Mouse (Mus musculus): ENCODE data around the gene Gm7694.

The Gm7694 gene

DNA sequence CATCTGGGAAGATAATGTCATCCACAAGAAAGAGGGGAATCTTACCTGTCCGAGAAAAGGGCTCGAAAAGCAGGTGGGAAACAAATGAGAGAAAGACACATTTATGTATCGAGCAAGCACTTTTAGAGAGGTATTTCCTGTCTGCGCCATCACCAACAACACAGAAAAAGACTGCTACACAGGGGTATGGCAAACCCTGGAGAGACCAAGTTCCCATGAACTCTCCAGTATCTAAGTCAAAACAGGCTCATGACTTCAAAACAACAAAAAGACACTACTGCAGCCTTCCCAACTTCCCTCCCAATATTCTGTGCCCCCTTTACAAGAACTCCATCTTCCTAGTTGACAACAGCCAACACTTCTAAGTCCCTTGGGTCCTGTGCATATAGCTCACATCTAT, at the start of gene Gm7694:
Gm7694 (minus strand) TSS at position 101 of the 400 bp plus-strand sequence.
- no peak for DNase-seq (ENCODE audit: low spot score)

DNA sequence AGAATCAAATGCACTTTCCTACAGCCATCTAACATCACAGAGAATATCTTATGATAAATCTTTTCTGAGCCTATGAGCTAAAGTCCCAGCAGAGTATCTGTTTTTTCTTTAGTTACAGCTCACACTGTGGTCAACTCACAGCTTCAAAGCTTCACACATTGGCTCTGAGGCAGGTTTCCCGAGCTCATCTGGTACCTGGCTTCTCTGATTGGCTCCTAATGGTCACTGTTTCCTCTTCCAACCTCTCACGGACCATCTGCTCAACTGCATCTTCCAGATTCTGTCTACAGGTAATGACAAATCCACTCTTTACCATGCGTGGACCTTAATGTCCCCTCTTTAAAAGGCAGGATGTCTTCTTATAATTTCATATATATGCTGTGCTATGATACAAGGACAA, 47.2 kb upstream of the Gm7694 start:
- no peak for DNase-seq (ENCODE audit: low spot score)

DNA sequence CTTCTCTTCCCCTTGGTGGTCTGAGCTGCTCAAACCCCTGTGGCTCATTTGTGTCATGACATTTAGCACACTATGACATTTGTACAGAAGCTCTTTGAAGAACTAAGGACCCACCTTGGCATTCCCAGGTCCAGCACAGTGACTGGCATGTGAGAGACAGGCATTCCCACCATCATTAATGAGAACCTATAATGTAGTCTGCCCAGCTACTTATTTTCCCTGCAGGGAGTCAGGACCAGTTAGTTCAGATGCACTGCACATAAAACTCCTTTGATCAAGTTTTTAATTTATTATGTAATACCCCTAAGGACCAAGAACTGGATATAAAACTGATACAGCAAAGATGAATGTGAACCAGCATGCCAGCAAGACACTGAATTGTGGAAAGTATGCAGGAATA, 44.9 kb upstream of the Gm7694 start:
- DNase-seq (ENCODE audit: low spot score) = no peak

DNA sequence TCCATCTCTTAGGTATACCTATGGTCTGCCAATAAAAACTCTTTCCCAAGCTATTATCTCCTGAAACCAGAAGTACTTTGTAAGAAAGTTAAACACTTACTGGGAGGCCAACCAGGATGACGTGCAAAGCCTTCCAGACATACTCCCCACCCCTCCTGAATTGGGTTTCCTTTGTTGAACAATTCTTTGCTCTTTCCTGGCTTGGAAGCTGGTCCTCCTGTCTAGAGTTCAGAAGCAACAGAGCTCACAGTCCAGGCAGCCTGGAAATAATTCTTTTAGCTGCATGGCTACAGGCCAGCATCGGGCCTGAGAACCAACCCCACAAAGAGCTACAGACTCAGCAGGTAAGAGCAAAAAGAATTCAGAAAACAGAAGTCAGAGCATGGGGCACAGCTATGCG, 40.1 kb upstream of the Gm7694 start:
- DNase-seq (ENCODE audit: low spot score) = no peak

DNA sequence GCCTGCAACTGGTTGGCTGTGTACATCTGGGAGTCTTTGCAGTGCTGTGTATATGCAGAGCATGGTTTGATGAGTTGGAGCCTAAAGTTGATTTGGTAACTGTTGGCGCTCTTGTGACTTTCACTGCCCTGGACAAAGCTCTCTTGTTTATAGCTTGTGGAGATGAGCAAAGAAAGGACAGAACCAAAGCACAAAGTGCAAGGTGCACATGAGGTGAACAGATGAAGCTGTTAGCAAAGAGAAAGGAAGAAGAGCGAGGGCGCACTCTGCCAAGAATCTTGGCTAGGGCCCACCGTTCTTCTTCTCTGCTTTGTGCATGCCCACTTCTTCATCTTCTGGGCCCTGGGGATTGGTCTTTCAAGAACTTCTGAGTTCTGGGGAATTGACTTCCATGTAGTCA, 37.8 kb upstream of the Gm7694 start:
- no peak for DNase-seq (ENCODE audit: low spot score)

DNA sequence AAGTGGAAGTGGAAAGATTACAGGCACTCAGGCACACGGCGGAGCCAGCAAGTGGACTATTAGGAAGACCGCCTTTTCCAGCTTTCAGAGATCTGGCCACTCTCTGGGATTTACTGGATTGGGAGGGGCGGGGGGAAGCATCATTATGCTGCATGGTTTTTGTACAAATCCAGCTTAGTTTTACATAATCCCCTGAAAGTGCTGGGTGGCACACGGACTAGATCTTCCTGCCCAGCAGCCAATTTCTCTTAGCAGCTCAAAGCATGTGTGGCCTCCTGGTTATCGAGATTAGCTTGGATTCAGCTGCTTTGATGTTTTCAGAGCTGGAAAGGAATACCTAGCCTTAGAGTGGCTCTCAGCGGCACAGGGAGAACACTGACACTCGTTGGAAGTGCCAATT, 36.9 kb upstream of the Gm7694 start:
- DNase-seq (ENCODE audit: low spot score) = no peak

DNA sequence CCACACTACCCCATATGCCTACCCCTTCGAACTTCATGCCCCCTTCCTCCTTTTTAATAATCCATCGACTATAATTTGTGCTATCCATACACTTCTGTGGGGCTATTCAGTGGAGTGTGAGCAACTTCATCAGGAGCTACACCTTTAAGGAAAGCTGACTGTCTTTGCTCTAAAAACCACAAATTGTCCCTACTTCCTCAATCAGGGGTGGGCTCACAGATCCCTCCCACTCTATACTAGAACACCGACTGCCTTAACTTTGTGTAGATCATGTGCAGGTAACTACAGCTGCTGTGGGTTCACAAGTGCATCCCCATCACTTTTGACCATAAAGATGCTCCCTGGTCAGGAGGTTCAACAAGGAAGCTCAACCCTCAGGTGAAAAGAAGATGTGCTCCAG, 33.8 kb upstream of the Gm7694 start:
- DNase-seq (ENCODE audit: low spot score) = no peak

DNA sequence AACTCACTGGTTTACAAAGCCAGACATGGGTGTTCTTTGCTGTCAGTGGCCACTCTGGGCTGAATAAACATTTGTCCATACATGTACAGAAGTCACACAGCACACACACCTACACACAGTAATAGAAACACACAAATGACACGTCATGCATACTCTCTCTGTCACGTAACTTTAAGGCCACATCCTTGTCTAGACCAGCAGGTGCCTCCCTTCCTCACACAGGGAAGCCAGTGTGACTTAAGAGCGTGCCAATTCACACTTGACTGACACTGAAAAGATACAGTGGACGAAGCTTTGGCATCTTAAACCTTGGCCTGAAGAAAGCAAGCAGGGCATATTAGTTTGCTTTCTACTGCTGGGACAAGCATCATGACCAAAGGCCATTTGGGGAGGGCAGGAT, 26.6 kb upstream of the Gm7694 start:
- DNase-seq (ENCODE audit: low spot score) = no peak

DNA sequence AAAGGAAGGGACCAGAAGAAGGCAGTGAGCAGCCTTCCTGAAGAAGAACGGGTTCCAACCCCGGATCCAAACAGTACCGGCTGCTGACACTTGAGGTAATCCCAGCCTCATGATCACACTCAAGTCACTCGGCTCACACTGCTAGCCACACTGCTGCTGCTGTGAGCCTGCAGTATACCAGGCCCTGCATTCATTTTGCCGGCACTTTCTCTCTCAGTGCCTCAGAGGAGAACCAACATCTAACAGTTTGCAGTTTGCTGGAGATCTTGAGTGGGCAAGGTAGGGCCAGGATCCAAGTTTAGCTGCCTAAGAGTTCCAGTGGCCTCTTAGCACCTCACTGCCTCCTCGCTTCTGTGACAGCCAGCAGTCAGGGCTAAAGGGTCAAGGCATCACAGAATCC, 25.8 kb upstream of the Gm7694 start:
- no peak for DNase-seq (ENCODE audit: low spot score)

DNA sequence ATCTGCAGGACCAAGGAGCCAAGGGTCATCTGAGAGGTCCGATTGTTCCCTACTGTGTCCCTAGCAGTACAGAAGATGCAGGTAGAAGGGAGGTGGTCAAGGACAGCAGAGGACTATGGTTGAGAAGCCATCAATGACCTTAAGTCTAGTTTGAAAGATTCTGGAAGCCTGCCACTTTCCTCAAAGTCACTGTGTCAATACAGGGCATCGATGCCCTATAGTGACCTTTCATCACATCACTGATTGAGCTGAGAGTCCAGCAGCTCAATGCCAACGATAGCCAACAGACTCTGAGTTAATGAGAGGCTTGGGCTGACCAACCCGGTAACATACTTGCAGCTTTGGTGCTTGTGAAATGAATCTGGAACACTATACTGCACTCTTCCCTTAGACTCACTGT, 19.1 kb upstream of the Gm7694 start:
- no peak for DNase-seq (ENCODE audit: low spot score)

DNA sequence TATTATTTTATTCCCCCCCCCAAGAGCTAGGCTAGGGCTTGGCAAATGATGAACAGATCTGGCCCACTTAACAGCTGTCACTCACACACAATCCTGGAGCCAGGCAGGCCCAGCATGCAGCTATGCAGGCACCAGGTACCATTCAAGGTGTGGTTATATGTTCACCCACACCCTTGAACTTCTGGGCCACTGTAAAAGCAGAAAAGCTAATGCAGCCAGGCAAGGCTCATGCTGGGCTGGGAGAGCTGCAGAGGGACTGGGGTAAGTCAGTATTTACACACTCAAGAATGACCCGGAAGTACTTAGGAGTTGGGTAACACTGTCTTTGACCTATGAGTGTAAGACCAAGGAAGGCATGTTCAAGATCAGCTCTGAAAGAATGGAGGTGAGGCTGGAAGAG, 18.2 kb upstream of the Gm7694 start:
- no peak for DNase-seq (ENCODE audit: low spot score)

DNA sequence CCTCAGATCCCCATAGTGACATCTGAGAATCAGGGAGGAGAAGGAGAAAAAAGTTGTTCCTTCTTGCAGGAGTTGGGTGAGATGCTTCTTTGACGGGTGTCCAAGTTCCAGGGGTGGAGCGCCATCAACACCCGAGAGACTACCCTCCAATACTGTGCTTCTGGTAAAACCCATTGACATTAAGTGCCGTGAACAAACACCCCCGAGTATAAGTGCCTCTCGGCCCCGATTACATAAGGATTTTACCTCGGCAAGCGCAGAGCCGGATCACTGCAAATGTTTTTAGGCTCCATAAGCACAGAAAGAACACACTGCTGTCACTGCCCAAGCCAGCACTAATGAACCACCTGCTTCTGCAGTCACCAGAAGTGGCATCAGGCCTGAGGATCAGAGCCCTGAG, 16.9 kb upstream of the Gm7694 start:
- DNase-seq (ENCODE audit: low spot score) = no peak

DNA sequence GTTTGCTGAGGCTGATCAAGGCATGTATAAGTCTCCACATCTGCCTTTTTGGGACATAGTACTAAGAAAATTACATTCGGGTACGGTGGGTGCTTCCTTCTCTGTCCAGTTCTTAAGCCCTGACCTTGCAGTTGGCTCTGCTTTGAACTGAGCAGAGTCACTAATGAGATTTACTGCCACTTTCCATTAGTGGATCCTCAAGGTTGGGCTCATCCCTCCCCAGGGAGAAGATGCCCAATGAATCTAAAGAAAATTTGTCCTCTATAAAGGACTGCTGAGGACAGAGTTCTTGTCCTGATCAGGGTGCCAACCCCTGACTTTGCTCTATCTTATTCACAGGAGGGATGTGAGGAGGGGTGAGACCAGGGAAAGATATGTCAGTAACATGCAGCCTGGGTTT, 15.9 kb upstream of the Gm7694 start:
- DNase-seq (ENCODE audit: low spot score) = no peak

DNA sequence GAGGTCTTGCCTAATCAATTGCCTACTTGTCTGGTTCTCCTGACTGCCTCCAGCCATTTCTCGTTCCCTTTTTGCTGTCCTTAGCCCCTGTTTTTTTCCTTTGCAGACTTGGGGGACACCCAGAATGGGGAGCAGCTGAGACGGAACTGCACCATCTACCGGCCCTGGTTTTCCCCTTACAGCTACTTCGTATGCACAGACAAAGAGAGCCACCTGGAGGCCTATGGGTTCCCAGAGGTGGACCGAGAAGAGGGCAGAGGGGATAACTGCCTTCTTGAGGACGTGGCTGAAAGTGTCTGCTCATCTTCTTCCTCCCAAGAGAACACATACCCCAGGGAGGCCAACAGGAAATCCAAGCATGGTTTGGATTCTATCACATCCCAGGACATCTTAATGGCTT, 5.3 kb upstream of the Gm7694 start:
- DNase-seq (ENCODE audit: low spot score) = no peak

DNA sequence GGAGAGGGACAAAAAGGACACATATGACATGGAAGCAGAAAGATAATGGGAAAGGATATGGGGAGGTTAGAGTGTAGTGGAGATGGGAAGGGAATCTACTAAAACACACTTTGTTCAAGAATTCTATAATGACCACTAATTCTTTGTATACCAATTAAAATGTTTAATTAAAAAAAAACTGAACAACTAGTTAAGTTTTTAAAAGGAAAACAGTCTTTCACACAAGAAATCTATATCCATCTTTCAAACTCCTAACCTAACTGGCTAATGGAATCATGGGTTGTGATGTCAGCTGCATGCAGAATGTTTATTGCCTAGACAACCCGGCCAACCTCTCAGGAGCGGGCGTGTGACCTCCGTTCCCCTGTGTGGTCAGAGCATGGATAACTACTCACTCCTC, 2.4 kb upstream of the Gm7694 start, which contains the start of gene Spata46:
Spata46 (plus strand) TSS at position 301 of the 400 bp plus-strand sequence.
- no peak for DNase-seq (ENCODE audit: low spot score)

DNA sequence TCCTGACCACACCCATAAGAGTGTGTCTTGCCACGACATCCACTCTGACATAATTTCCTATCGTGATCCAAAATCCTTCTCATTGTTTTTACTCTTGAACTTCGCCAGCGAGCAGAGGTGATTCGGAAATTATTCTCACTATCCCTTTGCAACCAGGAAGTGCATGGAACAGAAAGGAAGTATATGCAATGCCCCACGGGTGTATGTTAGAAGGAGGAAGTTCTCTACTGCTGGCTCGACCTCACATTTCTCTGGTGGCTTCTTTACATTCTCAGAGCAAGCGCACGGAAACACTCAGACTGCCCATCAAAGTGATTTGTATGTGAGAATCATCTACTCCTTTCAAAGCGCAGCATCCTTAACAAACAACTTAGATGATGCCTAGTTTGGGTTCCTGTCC, 1.1 kb downstream of the Gm7694 start:
- DNase-seq (ENCODE audit: low spot score) = no peak

DNA sequence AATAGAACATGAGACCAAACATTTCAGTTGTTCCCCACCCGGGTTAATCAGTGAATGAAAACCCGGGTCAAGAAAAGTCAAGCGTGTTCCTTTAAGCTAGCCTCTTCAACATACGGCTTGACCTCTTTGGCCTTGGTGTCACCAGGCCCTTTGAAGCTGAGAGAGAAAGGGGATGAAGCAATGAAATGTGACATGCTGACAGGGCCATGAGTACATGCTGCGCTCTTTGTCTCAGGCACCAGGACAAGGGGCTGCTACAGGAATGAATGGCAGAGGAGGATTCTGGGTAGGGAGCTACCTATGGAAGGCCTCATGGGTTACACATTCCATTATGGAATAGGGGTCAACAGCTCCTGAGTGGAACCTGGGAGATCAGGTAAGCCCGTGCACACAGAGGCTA, 3.0 kb downstream of the Gm7694 start:
- no peak for DNase-seq (ENCODE audit: low spot score)

DNA sequence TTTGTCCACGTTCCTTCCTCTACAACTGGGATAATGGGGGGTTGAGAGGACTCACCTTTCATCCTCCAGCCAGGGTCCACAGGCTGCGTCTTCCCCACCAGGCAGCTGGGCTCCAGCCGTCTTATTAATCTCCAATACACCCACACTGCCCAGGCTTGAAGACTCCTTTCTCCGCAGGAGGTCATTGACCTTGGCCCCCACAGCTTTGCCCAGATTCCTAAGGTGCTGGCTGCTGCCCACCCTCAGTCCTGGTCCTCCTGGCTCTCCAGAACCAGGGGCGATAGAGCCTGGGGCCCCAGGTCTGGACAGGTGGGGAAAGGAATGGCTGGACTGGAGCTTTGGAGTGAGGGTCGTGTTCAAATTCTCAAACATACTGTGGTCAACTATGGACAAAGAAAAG, 3.7 kb downstream of the Gm7694 start:
- DNase-seq (ENCODE audit: low spot score) = no peak

DNA sequence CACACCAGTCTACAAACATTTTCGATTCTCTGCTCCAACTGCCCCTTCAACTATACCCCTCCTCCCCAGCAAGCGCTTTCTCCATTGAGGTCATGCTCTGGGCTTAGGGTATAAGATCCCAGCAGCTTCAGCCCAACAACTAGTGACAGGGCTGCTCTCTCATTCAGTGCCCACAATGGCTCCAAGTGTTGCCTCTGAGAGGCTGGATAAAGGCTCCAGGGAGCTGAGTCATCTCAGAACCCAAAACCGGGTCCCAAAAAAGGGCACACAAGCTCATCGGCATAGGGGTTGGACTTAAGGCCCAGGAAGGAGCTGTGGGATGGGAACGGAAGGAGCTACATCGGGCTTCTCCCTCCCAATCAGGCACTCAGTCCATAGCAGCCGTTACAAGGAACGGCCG, 4.4 kb downstream of the Gm7694 start:
- DNase-seq (ENCODE audit: low spot score) = no peak

DNA sequence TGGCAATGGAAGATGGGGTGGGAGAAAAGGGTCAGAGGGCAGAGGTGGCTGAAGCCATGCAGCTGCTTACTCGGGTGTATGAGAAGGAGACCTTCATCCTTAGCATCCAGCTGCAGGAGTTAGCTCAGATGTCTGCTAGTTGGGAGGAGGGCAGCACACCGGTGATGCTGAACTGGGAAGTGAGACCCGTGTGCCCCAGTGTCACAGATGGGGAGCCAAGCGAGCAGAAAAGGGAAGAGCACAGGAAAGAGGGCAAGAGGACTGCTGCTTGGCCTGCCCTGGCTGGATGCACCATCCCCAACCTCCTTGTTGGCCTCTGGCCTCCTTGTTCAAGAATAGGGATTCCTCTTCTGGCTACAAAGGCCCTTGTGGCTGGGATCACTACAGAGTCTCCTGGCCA, 6.6 kb downstream of the Gm7694 start:
- DNase-seq (ENCODE audit: low spot score) = no peak

DNA sequence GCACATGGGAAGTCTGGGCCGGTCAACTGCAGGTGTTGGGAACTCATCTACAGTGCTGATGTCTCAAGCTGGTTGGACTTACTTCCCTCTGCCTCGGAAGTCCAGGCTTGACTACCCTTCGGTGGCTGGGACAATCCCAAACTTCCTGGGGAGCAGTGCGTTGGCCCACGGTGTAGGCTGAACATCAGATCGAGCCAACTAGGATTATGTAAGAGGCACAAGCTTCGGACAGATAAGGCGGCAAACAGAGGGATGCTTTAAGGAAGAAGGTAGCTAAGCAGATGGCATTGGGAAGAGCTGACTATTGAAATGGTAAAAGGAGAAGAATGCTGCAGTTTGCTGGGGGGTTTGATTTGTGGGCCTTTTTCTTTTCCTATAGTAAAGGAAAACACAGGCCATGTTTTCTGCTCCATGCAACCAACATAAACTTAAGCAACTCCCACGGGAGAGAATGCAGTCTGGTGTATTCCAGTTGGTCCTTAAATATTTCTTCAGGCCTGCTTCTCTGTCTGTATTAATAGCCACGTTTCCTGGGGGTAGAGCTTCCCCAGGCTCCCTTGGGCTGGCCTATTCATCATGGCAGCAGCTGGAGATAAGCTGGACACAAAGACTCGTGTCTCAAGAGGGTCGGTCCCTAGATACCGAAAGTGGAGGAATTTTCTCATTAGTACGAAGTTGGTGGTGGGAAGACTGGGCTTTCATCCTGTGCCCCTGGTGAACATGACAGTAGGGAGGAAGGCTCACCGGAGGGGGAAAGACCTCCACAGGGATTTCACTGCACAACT, 11.2 kb downstream of the Gm7694 start:
- no peak for DNase-seq (ENCODE audit: low spot score)

DNA sequence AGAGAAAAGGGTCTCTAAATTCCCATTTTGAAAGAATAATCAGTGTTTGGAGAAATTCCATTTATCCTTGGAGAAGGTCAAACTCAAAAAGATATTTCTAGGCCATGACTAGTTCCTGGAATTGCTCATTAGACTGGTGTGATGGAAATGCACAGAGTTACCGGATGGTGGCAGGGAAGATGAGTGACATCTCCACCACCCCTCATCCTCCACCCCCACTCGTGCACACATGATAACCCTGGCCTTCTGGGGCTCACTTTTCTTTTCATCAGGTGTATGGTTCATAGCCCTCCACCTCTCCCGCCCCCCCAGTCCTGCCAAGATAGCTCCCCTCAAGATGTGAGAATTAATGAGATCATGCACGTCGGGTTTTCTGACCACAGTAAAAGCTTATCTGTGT, 12.9 kb downstream of the Gm7694 start:
- DNase-seq (ENCODE audit: low spot score) = no peak

DNA sequence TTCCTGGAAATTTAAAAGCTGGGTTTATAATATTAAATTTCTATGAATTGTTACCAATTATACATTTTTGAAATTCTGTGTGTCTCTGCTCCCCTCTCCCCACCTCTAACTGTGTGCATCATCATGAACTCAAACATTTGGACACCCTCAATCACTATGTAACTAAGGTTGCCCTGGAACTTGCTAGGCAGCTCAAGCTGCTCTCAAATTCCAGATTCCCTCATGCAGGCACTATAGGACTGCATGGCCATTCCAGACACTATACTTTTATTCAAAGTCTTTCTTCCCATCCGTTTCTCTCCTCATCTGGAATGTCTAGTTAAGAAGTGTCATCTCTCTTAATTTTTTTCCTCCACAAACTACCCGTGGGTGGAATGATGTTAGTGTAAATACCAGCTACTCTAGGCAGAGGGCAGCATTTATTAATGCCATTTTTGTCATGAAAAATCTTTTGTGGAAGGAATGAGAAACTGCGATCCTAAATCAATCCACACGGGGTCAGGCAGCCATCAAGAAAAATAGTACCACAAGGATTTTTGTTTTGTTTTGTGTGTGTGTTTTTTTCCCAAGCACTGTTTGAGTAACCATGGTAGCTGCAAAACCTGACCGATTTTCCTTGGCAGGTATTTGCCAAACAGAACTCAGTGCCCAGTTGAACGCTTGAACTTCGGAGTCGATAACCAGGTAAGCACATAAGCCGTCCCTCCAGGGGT, 13.7 kb downstream of the Gm7694 start:
- DNase-seq (ENCODE audit: low spot score) = no peak
